Mouse (Mus musculus): ENCODE results near the gene Specc1.
A peak's percentile ranks its signal among the peaks of the same experiment; 100 is the strongest.

DNA sequence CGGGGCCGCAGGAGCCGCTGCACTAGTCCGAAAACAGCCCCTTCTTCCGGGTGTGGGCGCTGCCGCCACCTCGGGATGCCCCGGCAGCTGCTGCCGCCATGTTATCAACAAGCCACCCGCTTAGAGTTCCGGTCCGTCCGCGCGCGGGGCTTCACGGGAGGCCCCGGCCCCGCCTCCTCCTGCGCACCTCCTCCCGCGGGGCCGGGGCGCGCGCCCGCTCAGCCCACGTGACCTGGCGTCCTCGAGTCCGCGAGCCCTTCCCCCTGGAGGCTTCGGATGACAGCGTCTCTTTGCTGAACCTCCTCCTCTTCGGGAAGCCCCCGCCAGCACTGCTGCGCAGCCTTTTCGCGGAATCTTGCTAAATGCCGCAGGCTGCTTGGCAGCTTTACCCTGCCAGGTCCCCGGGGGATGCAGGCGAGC lies 26.5 kb upstream of the Specc1 start, which contains the start of gene Akap10:
- TF ChIP-seq POLR2A (IDR thresholded peaks at IDR 0.05; ENCODE audit: low read depth, low read length) (peak; percentile 89), CTCF (IDR thresholded peaks at IDR 0.05; ENCODE audit: extremely low read depth, insufficient read length, insufficient replicate concordance, low read depth, low read length) (no peak)
